Mouse (Mus musculus) olfactory bulb, adult 2 months (tissue): ENCODE measurements around the gene Inpp5a.

Source experiments
- CTCF ChIP-seq: fragments of 200-500 bp; IDR thresholded peaks from 2 replicates; pipeline ENCODE4 v1.5.1; 2012; ENCODE audit warnings: low read depth, mild to moderate bottlenecking, low read length, moderate library complexity; ENCODE audit not compliant: insufficient read depth
- POLR2A ChIP-seq: fragments of 200-500 bp; IDR thresholded peaks from 2 replicates; pipeline ENCODE4 v1.6.1; 2012; ENCODE audit warnings: mild to moderate bottlenecking, low read depth, low read length, moderate library complexity; ENCODE audit not compliant: insufficient read depth

GRCm38 (mm10) chr7:139379745-139380144 lies 9.2 kb upstream of the Inpp5a start:
- no peak for TF ChIP-seq POLR2A
- TF ChIP-seq CTCF: no peak
